Comparison of ENCODE assay signal across 9 mouse cellular contexts in genomic region chr12:107464731-107465130, GRCm38 (mm10). TPM values are rescaled to one million over a fixed set of nuclear protein-coding genes. Genes with fewer than 3 reads are reported as not detected.
DNase-seq lines count a peak whose midpoint lies in the region; ATAC-seq and TF ChIP-seq lines count a peak whose summit lies in the region.
"Had no signal": no experiment of that assay in that cellular context is flagged by ENCODE, and none has a peak within 500 bp of the region (broad histone marks: within the 10 kb centered on the region; RNA-seq: fewer than 3 reads in every experiment).

No protein-coding gene starts in this region.

- DNase-seq in forebrain, embryonic 11.5 days (ENCODE audit: low spot score) = peak; percentile 82
- DNase-seq in forebrain, postnatal 0 days = no peak
- DNase-seq in right cerebral cortex, postnatal 4 days = peak; percentile 24
- no peak for DNase-seq in right cerebral cortex, postnatal 10 days (ENCODE audit: low spot score in 2 of 2)
- peak; percentile 53 for DNase-seq in hindbrain, postnatal 0 days (ENCODE audit: low spot score)
- DNase-seq in spleen, postnatal 14 days (ENCODE audit: low spot score in 2 of 2) = no peak

- H3K79me2 ChIP-seq in myocyte (ENCODE audit: control insufficient read depth, insufficient read depth) = no peaks in the 10 kb centered on the region

- no peaks in the 10 kb centered on the region for H3K9me3 ChIP-seq in forebrain, embryonic 11.5 days (ENCODE audit: control insufficient read depth, low read length)
- no peaks in the 10 kb centered on the region for H3K9me3 ChIP-seq in forebrain, postnatal 0 days (ENCODE audit: low read length)
- H3K9me3 ChIP-seq in hindbrain, postnatal 0 days (ENCODE audit: low read length) = no peaks in the 10 kb centered on the region

- H3K27ac ChIP-seq in forebrain, embryonic 11.5 days (ENCODE audit: low read depth, low read length) = no peak overlapping the region
- H3K27ac ChIP-seq in forebrain, postnatal 0 days (ENCODE audit: low read depth, low read length) = no peak overlapping the region
- no peak overlapping the region for H3K27ac ChIP-seq in hindbrain, postnatal 0 days

- 33% methylated on average over 5 of the region's 5 CpGs for WGBS in forebrain, embryonic 11.5 days
- WGBS in forebrain, postnatal 0 days = 29% methylated on average over 5 of the region's 5 CpGs
- 30% methylated on average over 5 of the region's 5 CpGs for WGBS in hindbrain, postnatal 0 days

- no peak for ATAC-seq in forebrain, embryonic 11.5 days (replicated peaks; ENCODE audit: low FRiP score)
- no peak for ATAC-seq in forebrain, postnatal 0 days
- no peak for ATAC-seq in hindbrain, postnatal 0 days
- ATAC-seq in megakaryocyte-erythroid progenitor cell, adult 5-6 weeks (replicated peaks; ENCODE audit: low FRiP score, low TSS enrichment, poor library complexity, severe bottlenecking) = no peak

- H3K4me2 ChIP-seq in forebrain, embryonic 11.5 days (ENCODE audit: low read depth, low read length, severe bottlenecking) = no peak overlapping the region
- H3K4me2 ChIP-seq in forebrain, postnatal 0 days (ENCODE audit: low read depth) = no peak overlapping the region
- no peak overlapping the region for H3K4me2 ChIP-seq in hindbrain, postnatal 0 days (ENCODE audit: low read depth, low read length)
- no peak overlapping the region for H3K4me2 ChIP-seq in myocyte (ENCODE audit: low read depth)

- no peak overlapping the region for H3K4me3 ChIP-seq in forebrain, embryonic 11.5 days (ENCODE audit: low read depth, low read length)
- no peak overlapping the region for H3K4me3 ChIP-seq in forebrain, postnatal 0 days (ENCODE audit: low read depth, low read length)
- no peak overlapping the region for H3K4me3 ChIP-seq in hindbrain, postnatal 0 days (ENCODE audit: low read length)
- no peak overlapping the region for H3K4me3 ChIP-seq in myocyte

- no peak for TF ChIP-seq CTCF in forebrain, postnatal 0 days (IDR thresholded peaks at IDR 0.05; ENCODE audit: low read depth)
- TF ChIP-seq CTCF in hindbrain, postnatal 0 days (IDR thresholded peaks at IDR 0.05; ENCODE audit: low read depth) = no peak

- no peaks in the 10 kb centered on the region for H3K27me3 ChIP-seq in forebrain, embryonic 11.5 days (ENCODE audit: control insufficient read depth, insufficient read depth, low read length)
- H3K27me3 ChIP-seq in forebrain, postnatal 0 days (ENCODE audit: insufficient read depth, low read length) = no peaks in the 10 kb centered on the region
- H3K27me3 ChIP-seq in hindbrain, postnatal 0 days (ENCODE audit: insufficient read depth, low read length) = no peaks in the 10 kb centered on the region
- no peaks in the 10 kb centered on the region for H3K27me3 ChIP-seq in myocyte (ENCODE audit: control insufficient read depth, insufficient read depth, insufficient read length)

- no peaks in the 10 kb centered on the region for H3K4me1 ChIP-seq in forebrain, embryonic 11.5 days (replicated peaks; ENCODE audit: control insufficient read depth, insufficient read depth, low read length)
- H3K4me1 ChIP-seq in forebrain, postnatal 0 days (ENCODE audit: insufficient read depth) = no peaks in the 10 kb centered on the region; the same call in 1 of the 2 replicates
- H3K4me1 ChIP-seq in hindbrain, postnatal 0 days (ENCODE audit: insufficient read depth, low read length) = peaks cover 4% of the 10 kb centered on the region; the same call in 1 of the 2 replicates

- no peak overlapping the region for H3K9ac ChIP-seq in forebrain, embryonic 11.5 days (ENCODE audit: low read length)
- no peak overlapping the region for H3K9ac ChIP-seq in forebrain, postnatal 0 days
- H3K9ac ChIP-seq in hindbrain, postnatal 0 days (replicated peaks; ENCODE audit: low read length) = no peak overlapping the region

- no peak for TF ChIP-seq POLR2A in myocyte (IDR thresholded peaks at IDR 0.05; ENCODE audit: insufficient read length, low read depth)

- H3ac ChIP-seq in myocyte (ENCODE audit: control insufficient read depth, insufficient read length) = no peak overlapping the region

- H3K36me3 ChIP-seq in forebrain, embryonic 11.5 days (ENCODE audit: control insufficient read depth, insufficient read depth, low read length) = no peaks in the 10 kb centered on the region
- no peaks in the 10 kb centered on the region for H3K36me3 ChIP-seq in forebrain, postnatal 0 days (ENCODE audit: insufficient read depth)
- H3K36me3 ChIP-seq in hindbrain, postnatal 0 days (ENCODE audit: insufficient read depth, low read length) = no peaks in the 10 kb centered on the region
- H3K36me3 ChIP-seq in myocyte (ENCODE audit: control insufficient read depth, insufficient read depth) = no peaks in the 10 kb centered on the region

TF ChIP-seq in myocyte, 11 proteins besides CTCF, POLR2A, EP300 and RAD21:
- TF ChIP-seq E2F4 (IDR thresholded peaks at IDR 0.05; ENCODE audit: insufficient read depth) (no peak), REST (IDR thresholded peaks at IDR 0.05; ENCODE audit: insufficient read depth, insufficient read length) (peak; percentile 84)

RNA-seq across cellular contexts. Expression of gene 3110018I06Rik, which starts 23.7 kb away (rescaled TPM):
- not detected in 2 replicates for polyA plus RNA-seq in forebrain, embryonic 11.5 days (2014; fragmentation: Nextera tagmentation; extraction: Ambion mirVana)
- not detected in 2 replicates for total RNA-seq in forebrain, postnatal 0 days (2014; rRNA removed)
- polyA plus RNA-seq in forebrain, postnatal 0 days (2015; fragmentation: Nextera tagmentation; extraction: Ambion mirVana) = not detected in 2 replicates
- not detected in 2 replicates for total RNA-seq in hindbrain, postnatal 0 days (2014; rRNA removed)
- polyA plus RNA-seq in hindbrain, postnatal 0 days (2015; fragmentation: Nextera tagmentation; extraction: Ambion mirVana) = not detected in 2 replicates
- polyA plus RNA-seq in myocyte (2012; fragmentation: generic; extraction: Trizol) = not detected
- total RNA-seq in megakaryocyte-erythroid progenitor cell, adult 5-6 weeks (2014; fragmentation: Nextera tagmentation) = not detected in 2 replicates
- total RNA-seq in megakaryocyte-erythroid progenitor cell, adult 5-6 weeks (2017) = not detected in 2 replicates
- polyA plus RNA-seq: C2C12 had no signal

Comparison
In these comparisons a context has a peak if more than half of its experiments do, and no peak if none do; other contexts are left out.
1. DNase-seq: peak in forebrain, embryonic 11.5 days (single experiment), right cerebral cortex, postnatal 4 days (single experiment) and hindbrain, postnatal 0 days (single experiment); none in forebrain, postnatal 0 days (single experiment), right cerebral cortex, postnatal 10 days (0 of 2) and spleen, postnatal 14 days (0 of 2).